Mouse (Mus musculus) liver, embryonic 14.5 days (tissue): ENCODE measurements around the gene Rspo1. TPM values are rescaled to one million over a fixed set of nuclear protein-coding genes. Genes with fewer than 3 reads are reported as not detected.

Experiments used
- ATAC-seq: fragments of 200-750 bp; cut with Nextera tagmentation; 2 replicates; pipeline ENCODE4 v1.8.0; 2017; ENCODE audit warnings: moderate number of reproducible peaks, mild to moderate bottlenecking, moderate library complexity; ENCODE audit not compliant: insufficient read depth
- DNase-seq, 3 experiments: peaks; one replicate each; pipeline ENCODE4 v3.0.0-alpha.2; 2012 to 2013; ENCODE audit warnings: low read depth in 3 of 3, low spot score in 3 of 3
- H3K27ac ChIP-seq: fragments of 300-500 bp; sonication (generic); 2 replicates; pipeline ENCODE4 v1.5.1; 2014; ENCODE audit warnings: moderate library complexity, mild to moderate bottlenecking, control low read depth, inconsistent platforms
- H3K27me3 ChIP-seq: fragments of 300-500 bp; sonication (generic); 2 replicates; pipeline ENCODE4 v1.6.1; 2014; ENCODE audit warnings: mild to moderate bottlenecking, low read length, moderate library complexity; ENCODE audit not compliant: control insufficient read depth, insufficient read depth
- H3K36me3 ChIP-seq: fragments of 300-500 bp; sonication (generic); replicated peaks from 2 replicates; pipeline ENCODE4 v1.6.1; 2014; ENCODE audit warnings: low read depth; ENCODE audit not compliant: control insufficient read depth, insufficient read depth
- H3K4me1 ChIP-seq, 2 experiments: fragments of 200-500 bp in 1 of 2; fragments of 300-500 bp in 1 of 2; sonication (generic) in 1 of 2; replicated peaks; 2 replicates each; pipeline ENCODE4 v1.6.1; 2012 to 2014; ENCODE audit warnings: antibody characterized with exemption in 1 of 2, inconsistent platforms in 1 of 2, low read length in 1 of 2; ENCODE audit not compliant: control insufficient read depth in 2 of 2, insufficient read depth in 2 of 2
- H3K4me2 ChIP-seq: fragments of 300-500 bp; sonication (generic); 2 replicates; pipeline ENCODE4 v1.6.1; 2014; ENCODE audit warnings: low read depth, mild to moderate bottlenecking, control low read depth, moderate library complexity
- H3K4me3 ChIP-seq, 2 experiments: fragments of 200-500 bp in 1 of 2; fragments of 300-500 bp in 1 of 2; sonication (generic) in 1 of 2; 2 replicates each; pipeline ENCODE4 v1.5.1; 2012 to 2014; ENCODE audit warnings: low read depth in 2 of 2, low read length in 2 of 2, mild to moderate bottlenecking in 2 of 2, control low read depth in 1 of 2, inconsistent platforms in 1 of 2, moderate library complexity in 1 of 2; ENCODE audit not compliant: insufficient read depth in 1 of 2
- H3K9ac ChIP-seq: fragments of 300-500 bp; sonication (generic); replicated peaks from 2 replicates; pipeline ENCODE4 v1.6.1; 2014; ENCODE audit warnings: mild to moderate bottlenecking, control low read depth, moderate library complexity
- H3K9me3 ChIP-seq: fragments of 300-500 bp; sonication (generic); 2 replicates; pipeline ENCODE4 v1.6.1; 2016; ENCODE audit warnings: low read length, mixed read lengths; ENCODE audit not compliant: control insufficient read depth
- CTCF ChIP-seq: IDR thresholded peaks from 2 replicates; pipeline ENCODE4 v1.5.1; 2016; ENCODE audit warnings: antibody characterized with exemption, low read depth, control low read depth
- EP300 ChIP-seq: IDR thresholded peaks from 2 replicates; pipeline ENCODE4 v1.6.1; 2016; ENCODE audit warnings: antibody characterized with exemption, low read depth
- WGBS: fragments of 180-500 bp; shearing (Covaris S2); extraction: QIAGEN DNeasy Blood & Tissue Kit; methylation state at CpG from one replicate; pipeline ENCODE4 v1.1.7; 2014; ENCODE audit not compliant: insufficient replicate concordance; 5-methylcytosine and 5-hydroxymethylcytosine counted together
- polyA plus RNA-seq, 2 experiments: library from polyadenylated mRNA; depleted of rRNA in 1 of 2; stranded (reverse) in 1 of 2; unstranded in 1 of 2; fragments of >200 nt; fragmentation: Nextera tagmentation in 1 of 2; extraction: Ambion mirVana in 1 of 2; gene quantifications; 2 replicates each; pipeline versions ENCODE4 v1.2.1 to v1.2.3; 2012 to 2014

Gene Rspo1
- polyA plus RNA-seq, 2 experiments = 0.51 to 0.68 TPM

GRCm38 (mm10) chr4:124953546-124953945 lies 32.7 kb upstream of the Rspo1 start:
- no peaks in the 10 kb centered on the region for H3K27me3 ChIP-seq
- DNase-seq = no peak
- no peak for TF ChIP-seq EP300
- TF ChIP-seq CTCF = no peak
- ATAC-seq = no peak
- no peaks in the 10 kb centered on the region for H3K4me1 ChIP-seq
- no peak overlapping the region for H3K9ac ChIP-seq
- H3K36me3 ChIP-seq = no peaks in the 10 kb centered on the region
- no peaks in the 10 kb centered on the region for H3K9me3 ChIP-seq
- WGBS = 34% methylated on average over 4 of the region's 4 CpGs
- H3K27ac ChIP-seq = no peak overlapping the region
- no peak overlapping the region for H3K4me3 ChIP-seq
- H3K4me2 ChIP-seq = no peak overlapping the region

- DNase-seq = no peak
- Histone ChIP-seq H3K27ac (no peak overlapping the region), H3K27me3 (no peaks in the 10 kb centered on the region), H3K4me2 (no peak overlapping the region), H3K36me3 (no peaks in the 10 kb centered on the region), H3K9me3 (no peaks in the 10 kb centered on the region), H3K9ac (no peak overlapping the region), H3K4me1 (no peaks in the 10 kb centered on the region), H3K4me3 (no peak overlapping the region)
- TF ChIP-seq CTCF = no peak
- TF ChIP-seq EP300 = no peak
- ATAC-seq = no peak
- 51% methylated on average over 2 of the region's 2 CpGs for WGBS
Observed at GRCm38 (mm10) chr4:124957284-124957683, 28.9 kb upstream of the Rspo1 start.

- Histone ChIP-seq H3K4me1 (no peaks in the 10 kb centered on the region), H3K4me3 (no peak overlapping the region), H3K36me3 (no peaks in the 10 kb centered on the region), H3K9me3 (no peaks in the 10 kb centered on the region), H3K9ac (no peak overlapping the region), H3K4me2 (no peak overlapping the region), H3K27ac (no peak overlapping the region), H3K27me3 (no peaks in the 10 kb centered on the region)
- DNase-seq (no peak), ATAC-seq (no peak)
- 43% methylated on average over 11 of the region's 11 CpGs for WGBS
- no peak for TF ChIP-seq CTCF
- no peak for TF ChIP-seq EP300
Observed at GRCm38 (mm10) chr4:124959062-124959461, 27.2 kb upstream of the Rspo1 start.

GRCm38 (mm10) chr4:124960940-124961339 lies 25.3 kb upstream of the Rspo1 start:
- Histone ChIP-seq H3K27ac (no peak overlapping the region), H3K4me2 (no peak overlapping the region), H3K9me3 (no peaks in the 10 kb centered on the region), H3K27me3 (no peaks in the 10 kb centered on the region), H3K4me1 (no peaks in the 10 kb centered on the region), H3K4me3 (no peak overlapping the region), H3K36me3 (no peaks in the 10 kb centered on the region), H3K9ac (no peak overlapping the region)
- TF ChIP-seq EP300 (no peak), CTCF (no peak)
- ATAC-seq (no peak), DNase-seq (no peak)
- WGBS = 57% methylated on average over 11 of the region's 11 CpGs

GRCm38 (mm10) chr4:124962576-124962975 lies 23.7 kb upstream of the Rspo1 start:
- Histone ChIP-seq H3K4me2 (no peak overlapping the region), H3K9ac (no peak overlapping the region), H3K4me3 (no peak overlapping the region), H3K36me3 (no peaks in the 10 kb centered on the region), H3K27ac (no peak overlapping the region), H3K9me3 (no peaks in the 10 kb centered on the region), H3K4me1 (no peaks in the 10 kb centered on the region), H3K27me3 (no peaks in the 10 kb centered on the region)
- no peak for TF ChIP-seq EP300
- no peak for TF ChIP-seq CTCF
- no peak for DNase-seq
- 54% methylated on average over 11 of the region's 11 CpGs for WGBS
- no peak for ATAC-seq
